Mouse (Mus musculus) adipocyte (in vitro differentiated cells): ENCODE measurements around the gene Fat2.

Experiments
- DNase-seq: peaks from one replicate; pipeline ENCODE4 v3.0.0-alpha.2; 2016; ENCODE audit warnings: low spot score

Fat2 gene

DNA sequence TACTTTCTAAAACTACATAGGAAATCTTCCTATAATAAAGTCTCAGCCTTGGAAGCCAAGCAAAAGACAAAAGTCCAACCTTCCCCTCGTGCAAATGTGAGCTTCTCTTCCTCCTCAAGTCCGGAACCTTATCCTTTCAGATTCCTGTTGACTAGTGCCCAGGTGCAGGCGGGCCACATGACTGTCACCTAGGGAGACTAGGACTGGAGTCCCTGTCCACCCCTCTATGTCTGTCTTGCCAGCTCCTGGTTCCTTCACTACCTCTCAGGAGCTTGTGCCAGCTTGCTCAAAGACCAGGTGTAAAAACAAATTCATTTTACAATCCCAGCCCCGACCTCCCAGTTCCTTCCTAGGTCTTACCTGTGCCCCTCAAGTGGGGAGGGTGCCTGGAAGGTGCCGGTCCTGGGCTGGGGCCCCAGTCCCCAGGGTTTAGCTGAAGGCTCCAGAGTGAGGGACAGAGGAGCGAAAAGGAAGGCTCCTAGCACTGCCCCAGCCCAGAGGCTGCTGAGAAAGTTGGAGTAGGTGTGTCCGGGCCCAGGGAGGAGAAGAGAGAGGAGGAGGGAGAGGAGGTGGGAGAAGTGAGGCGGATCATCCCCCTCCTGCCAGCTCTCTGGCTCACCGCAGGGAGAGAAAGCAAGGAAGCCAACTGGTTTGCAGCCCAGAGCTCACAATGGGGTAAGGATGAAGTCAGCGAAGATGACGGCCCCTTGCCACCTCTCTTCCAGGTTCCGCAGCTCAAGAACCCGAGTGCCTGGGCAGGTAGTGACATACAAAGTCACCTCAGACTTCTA is at the start of gene Fat2:
Fat2 (minus strand) TSS at position 464 of the 791 bp plus-strand sequence.
- DNase-seq = no peak

DNA sequence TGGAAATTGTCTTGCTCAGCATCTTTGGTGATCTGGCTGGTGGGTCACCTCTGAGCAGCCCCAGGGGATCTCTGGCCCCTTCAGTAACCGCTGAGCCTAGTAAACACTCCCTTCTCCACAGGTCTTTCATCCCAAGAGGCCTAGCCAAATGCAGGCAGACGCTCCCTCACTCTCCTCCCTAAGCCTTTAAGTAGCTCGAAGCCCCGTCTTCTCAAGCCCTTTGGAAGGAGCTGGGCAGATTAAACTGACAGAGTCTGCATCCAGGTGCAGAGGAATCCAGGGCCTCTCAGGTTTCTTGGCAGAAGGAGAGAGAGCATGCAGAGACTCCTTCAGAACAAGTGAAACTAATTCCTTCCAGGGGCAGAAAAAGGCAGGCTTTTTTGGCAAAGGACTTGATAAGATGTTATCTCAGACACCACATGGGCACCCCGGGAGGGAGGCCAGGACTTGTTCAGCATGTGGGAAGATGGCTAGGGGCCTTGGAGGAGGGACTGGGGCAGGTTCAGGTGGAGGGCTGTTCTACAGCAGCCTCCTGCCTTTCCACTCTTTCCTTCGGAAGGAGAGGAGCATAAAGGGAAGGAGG is 47.2 kb upstream of the Fat2 start:
- DNase-seq = no peak

DNA sequence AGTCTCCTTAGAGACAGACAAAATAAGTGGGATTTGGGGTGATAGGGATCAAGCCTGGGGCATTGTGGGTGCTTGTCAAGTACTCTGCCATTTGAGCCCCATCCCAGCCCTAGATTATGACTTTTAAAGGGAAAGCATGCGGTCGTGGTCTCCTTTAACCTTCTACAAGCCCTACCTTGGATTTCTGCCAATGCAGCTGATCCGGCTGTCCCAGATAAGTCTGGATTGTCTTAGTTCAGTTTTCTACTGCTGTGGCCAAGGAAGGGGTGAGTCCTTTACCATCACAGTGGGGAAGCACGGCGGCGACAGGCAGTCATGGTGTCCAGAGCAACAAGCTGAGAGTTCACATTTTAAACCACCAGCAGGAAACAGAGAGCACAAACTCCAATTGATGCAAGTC is 44.5 kb upstream of the Fat2 start:
- peak; percentile 40 for DNase-seq

GRCm38 (mm10) chr11:55378371-55378770 is 42.0 kb upstream of the Fat2 start:
- DNase-seq = peak; percentile 96

GRCm38 (mm10) chr11:55373838-55374237 is 37.5 kb upstream of the Fat2 start:
- DNase-seq = no peak

- no peak for DNase-seq
These were observed 37.0 kb upstream of the Fat2 start for GRCm38 (mm10) chr11:55373373-55373772.

GRCm38 (mm10) chr11:55372001-55372400 is 35.6 kb upstream of the Fat2 start:
- DNase-seq = peak; percentile 40

DNA sequence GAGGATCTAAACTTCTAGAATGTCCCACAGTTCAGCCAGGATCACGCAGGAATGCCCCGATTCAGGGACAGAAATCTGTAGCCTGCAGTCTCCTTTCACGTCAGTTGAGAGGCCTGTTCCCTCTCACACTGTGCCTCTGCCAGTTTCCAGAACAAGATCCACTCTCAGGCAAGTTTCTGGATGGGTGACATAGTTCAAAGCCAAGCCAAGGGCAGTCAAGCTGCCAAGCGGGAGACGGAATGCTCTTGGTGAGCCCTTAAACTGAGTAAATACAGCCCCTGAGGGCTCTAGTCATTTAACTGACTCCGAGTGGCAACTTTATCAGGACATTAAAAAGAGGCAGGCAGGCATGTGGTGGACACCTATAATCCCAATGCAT is 32.7 kb upstream of the Fat2 start:
- peak; percentile 75 for DNase-seq

DNA sequence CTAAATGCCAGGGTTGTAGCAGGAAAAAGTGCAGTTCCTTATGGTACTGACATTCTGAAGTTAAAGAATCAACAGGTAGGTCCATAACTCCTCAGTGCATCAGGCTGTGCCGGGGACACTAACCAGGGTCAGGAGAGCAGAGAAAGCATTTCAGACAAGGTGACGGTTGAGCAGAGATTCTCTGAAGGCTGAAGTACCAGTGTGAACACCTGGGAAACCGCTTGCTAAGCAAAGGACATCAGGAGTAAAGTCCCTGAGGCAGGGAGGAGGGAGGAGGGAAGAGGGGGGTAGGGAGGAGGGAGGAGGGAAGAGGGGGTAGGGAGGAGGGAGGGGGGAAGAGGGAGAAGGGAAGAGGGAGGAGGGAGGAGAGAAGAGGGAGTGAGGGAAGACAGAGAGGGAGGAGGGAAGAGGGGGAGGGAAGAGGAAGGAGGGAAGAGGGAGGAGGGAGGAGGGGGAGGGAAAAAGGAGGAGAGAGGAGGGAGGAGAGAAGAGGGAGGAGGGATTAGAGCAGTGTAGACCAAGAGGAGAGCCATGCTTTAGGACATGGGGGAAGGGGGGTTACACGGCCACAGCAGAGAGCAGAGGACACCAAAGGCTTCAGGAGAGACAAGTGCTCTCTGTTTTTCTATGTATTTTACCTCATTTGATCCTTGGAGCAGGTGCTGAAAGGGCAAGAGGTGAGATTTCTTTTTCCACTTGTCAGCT is 32.2 kb upstream of the Fat2 start:
- DNase-seq = no peak

- peak; percentile 87 for DNase-seq
These were observed 31.4 kb upstream of the Fat2 start for GRCm38 (mm10) chr11:55367783-55368182.

- DNase-seq = no peak
These were observed 29.5 kb upstream of the Fat2 start for GRCm38 (mm10) chr11:55365840-55366239.

- peak; percentile 28 for DNase-seq
These were observed 28.9 kb upstream of the Fat2 start for GRCm38 (mm10) chr11:55365242-55365641.

GRCm38 (mm10) chr11:55364662-55365061 is 28.3 kb upstream of the Fat2 start:
- DNase-seq = peak; percentile 94

DNA sequence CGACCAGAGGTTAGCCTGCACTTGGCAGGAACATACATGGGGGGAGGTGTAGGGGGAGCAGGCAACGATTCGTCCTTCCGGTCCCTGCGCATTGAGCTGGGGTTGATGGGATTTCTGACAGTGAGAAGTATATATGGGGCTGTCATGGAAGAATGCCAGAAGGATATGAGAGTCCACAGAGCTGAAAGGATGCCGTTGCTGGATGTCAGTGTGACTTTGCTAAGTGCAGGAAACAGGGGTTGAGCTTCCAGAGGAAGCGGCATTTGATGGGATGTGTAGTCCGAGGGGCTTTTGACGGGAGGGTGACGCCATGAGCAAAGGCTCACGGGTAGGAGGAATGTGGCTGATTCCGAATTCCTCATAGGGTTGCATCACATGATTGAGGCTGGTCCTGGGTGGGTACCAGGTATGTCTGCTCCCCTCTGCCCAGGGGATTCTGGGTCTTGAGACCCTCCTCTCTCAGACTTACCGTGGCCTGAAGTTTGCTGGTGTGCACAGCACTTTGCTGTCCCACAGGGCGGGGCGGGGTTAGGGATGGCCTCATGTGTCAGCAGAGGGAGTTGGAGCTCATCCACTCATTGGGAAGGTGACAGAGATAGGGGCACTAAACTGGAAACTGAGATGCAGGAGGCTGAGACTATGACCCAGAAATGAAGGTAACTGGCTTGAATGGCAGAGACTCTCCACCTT is 21.9 kb upstream of the Fat2 start:
- no peak for DNase-seq

DNA sequence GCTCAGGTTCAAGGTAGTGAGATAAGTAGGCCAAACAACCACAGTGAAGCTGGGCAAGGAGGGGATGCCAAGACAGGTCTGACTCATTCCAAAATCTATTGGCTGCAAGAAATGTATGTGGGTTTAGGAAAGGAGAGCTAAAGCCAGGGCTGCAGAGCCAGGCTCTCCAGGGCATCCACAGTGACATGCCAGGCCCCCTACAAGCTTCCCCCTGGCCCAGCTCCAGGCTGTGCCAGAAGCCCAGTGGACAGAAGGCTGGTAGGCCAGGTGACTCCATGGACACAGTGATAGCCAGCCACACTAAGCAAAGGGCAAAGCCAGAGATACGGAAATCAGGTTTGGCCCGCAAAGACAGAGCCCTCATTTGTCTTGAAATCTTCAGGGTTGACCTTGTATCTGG is 20.5 kb upstream of the Fat2 start:
- DNase-seq = no peak

DNA sequence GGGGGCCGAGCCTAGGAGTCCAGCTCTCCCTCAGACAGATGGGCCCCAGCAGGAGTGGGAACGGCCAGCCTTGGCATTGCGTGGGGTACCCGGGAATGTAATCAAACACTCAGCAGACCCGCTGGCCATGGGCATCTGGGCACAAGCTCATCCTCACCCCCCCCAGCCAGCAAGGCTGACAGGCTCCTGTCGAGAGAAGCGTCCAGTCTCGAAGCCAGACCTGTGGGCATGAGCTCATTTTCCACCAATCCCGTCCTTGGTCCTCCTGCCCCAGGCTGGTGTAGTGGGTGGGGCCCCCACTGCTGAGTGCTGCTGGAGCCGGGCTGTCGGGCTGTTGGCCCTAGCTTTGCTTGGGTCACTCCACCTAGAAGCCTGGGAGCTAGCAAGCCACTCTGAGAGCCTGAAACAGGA is 5.6 kb upstream of the Fat2 start:
- DNase-seq = no peak

GRCm38 (mm10) chr11:55340789-55341188 is 4.4 kb upstream of the Fat2 start:
- no peak for DNase-seq

DNA sequence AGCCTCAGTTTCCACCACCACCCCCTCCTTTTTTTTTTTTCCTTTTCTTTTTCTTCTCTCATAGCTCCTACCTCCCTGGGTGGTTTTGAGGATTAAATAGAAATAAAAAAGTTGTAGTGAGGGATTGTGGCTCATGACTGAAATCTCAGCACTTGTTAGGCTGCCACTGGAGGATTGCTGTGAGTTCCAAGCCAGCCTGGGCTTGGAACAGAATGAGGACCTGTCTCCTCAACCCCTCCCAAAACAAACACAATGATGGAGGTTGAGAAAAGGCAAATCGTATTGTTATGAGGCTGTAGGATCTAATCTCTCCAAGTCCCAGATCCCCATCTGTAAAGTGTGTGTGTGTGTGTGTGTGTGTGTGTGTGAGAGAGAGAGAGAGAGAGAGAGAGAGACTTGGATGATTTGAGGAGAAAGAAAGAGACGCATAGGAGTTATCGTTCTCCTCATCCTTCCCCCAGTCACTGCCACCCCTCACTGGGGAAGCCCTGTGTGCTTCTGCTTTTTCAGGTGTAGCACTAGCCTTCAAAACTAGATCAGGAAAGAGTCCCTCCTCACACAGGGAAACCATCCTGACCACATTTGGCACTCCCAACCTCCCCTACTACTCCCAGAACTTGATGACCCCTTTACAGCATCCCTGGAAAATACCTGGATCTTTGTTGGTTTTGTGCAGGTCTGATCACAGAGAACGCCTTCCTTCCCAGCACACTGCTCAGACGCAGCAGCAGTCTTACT is 837 bp upstream of the Fat2 start:
- DNase-seq = no peak

- DNase-seq = no peak
These were observed 869 bp downstream of the Fat2 start for GRCm38 (mm10) chr11:55335314-55336076.

DNA sequence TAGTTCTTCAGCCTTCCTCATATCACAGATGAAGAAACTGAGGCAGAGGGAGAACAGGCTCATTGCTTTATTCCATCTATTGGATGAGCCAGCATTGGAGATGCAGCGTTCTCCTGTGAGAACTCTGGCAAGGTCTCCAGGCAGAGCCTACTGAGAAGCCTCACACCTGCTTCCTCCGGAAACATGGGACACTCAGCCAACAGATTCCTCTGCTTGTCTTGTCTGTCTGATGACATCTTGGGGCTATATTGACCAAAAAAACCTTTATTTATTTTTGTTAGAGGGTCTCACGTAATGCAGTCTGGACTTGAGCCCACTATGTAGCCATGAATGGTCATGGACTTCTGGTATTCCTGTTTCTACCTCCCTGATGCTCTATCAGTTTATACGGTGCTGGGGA is 1.8 kb downstream of the Fat2 start:
- no peak for DNase-seq

- no peak for DNase-seq
These were observed 2.3 kb downstream of the Fat2 start for GRCm38 (mm10) chr11:55334063-55334462.
